Mouse (Mus musculus): Measurements from ENCODE around the gene Tomm40l.
A peak's percentile ranks its signal among the peaks of the same experiment; 100 is the strongest.
"Not testable (repeated sequence)": the region's sequence is repeated elsewhere in the genome, so short reads cannot be mapped to it uniquely, and the experiment has no call there.

The Tomm40l gene

GRCm38 (mm10) chr1:171250680-171251593 lies 28.6 kb upstream of the Tomm40l start, which contains the start of gene Ndufs2:
Gene Ndufs2, minus strand, starts transcription at chr1:171251388.
- no peak for DNase-seq (ENCODE audit: low read depth, low spot score)

GRCm38 (mm10) chr1:171249913-171250600 lies 27.7 kb upstream of the Tomm40l start, which contains the start of gene Adamts4:
Gene Adamts4, plus strand, starts transcription at chr1:171250421.
- no peak for DNase-seq (ENCODE audit: low read depth, low spot score)

DNA sequence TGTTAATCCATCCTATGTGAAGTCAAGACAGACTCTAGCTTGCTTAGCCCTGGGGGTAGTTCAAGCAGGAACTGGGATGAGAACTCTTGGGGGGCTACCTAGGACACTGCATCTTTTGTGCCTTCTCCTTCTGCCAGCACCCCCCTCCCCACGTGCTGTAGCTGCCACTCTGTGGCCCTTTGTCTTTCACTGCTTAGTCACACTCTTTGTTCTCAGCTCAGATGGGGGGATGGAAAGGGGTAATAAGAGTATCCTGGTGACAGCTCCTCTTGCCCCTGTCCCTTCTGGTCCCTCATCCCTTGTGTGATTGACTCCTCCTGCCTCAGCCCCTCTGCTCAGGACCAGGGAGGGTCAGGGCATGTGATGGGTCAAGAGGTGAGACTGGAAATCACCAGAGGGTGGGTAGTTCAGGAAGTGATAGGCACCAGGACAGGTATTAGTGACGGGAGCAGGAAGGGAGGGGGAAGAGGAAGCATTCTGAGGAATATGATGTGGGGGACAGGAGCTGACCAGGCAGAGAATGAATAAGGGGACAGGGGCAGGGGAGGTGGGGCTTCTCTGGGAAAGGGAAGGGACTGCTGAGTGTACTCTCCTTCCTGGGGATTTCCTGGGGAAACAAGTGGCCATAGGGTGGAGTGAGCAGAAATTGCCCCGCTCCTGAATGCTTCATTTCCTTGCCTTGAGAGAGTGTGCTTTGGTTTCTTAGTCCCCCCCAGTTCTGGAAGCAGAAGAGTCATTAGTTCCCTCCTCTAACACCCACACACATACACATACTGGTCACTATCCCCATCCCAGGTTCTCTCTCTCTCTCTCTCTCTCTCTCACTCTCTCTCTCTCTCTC lies 26.3 kb upstream of the Tomm40l start:
- no peak for DNase-seq (ENCODE audit: low read depth, low spot score)

DNA sequence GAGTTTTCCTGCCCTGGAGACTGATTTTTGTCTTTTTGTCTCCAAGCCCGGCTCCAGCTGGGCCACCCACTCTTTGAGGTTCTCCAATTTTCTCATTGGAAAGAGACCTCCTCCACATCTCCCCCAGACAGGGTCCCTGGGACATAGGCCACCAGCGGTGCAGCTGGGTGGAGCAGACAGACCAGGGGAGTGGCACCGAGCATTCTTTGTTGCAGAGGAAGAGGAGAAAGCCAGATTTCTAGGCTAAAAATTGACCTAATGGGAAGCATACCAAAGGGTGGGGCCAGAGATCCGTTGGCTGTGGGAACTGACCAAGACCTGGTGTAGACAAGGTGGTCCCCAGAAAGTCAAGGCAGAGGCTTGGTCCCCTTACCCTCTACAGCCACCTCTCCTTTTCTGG lies 25.6 kb upstream of the Tomm40l start:
- no peak for DNase-seq (ENCODE audit: low read depth, low spot score)

- DNase-seq (ENCODE audit: low read depth, low spot score): no peak
Measured at GRCm38 (mm10) chr1:171247453-171247841, 25.1 kb upstream of the Tomm40l start.

- DNase-seq (ENCODE audit: low read depth, low spot score): peak; percentile 96
Measured at GRCm38 (mm10) chr1:171246709-171247452, 24.6 kb upstream of the Tomm40l start.

- no peak for DNase-seq (ENCODE audit: low read depth, low spot score)
Measured at GRCm38 (mm10) chr1:171245353-171245752, 23.0 kb upstream of the Tomm40l start.

- not testable (repeated sequence) for DNase-seq (ENCODE audit: low read depth, low spot score)
Measured at GRCm38 (mm10) chr1:171241952-171242351, 19.6 kb upstream of the Tomm40l start.

- no peak for DNase-seq (ENCODE audit: low read depth, low spot score)
Measured at GRCm38 (mm10) chr1:171240911-171241310, 18.6 kb upstream of the Tomm40l start.

DNA sequence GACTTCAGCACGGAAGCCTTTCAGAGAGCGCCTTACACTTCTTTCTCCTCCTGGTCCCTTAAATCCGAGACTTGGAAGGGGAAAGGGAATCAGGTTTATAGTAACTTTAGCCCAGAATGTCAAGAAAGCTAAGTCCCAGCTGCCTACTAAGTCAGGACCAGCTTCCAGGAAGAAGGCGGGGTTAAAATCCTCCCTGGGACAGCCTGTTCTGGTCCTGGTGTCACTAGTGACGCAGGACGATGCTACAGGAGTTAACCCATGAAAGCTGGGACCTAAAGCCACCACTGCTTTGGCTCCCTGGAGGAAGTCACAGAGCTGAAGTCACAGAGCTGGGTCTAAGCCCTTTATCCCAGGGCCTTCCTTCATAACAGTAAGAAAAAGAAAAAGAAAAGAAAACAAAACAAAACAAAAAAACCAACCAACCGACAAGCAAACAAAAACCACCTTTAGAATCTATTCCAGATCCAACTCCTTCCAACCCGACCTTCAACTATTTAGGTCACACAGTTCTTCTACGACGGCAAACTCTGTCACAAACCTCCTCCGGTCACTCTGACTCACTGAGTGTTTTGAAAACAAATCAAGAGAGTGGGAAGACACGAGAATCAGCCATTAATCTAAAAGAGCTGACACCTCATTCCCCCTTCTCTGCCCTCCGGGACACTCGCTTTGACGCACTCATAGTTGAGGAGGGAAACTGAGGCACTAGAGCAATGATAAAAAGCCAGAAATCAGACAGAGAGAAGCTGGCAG lies 17.9 kb upstream of the Tomm40l start:
- DNase-seq (ENCODE audit: low read depth, low spot score): no peak

DNA sequence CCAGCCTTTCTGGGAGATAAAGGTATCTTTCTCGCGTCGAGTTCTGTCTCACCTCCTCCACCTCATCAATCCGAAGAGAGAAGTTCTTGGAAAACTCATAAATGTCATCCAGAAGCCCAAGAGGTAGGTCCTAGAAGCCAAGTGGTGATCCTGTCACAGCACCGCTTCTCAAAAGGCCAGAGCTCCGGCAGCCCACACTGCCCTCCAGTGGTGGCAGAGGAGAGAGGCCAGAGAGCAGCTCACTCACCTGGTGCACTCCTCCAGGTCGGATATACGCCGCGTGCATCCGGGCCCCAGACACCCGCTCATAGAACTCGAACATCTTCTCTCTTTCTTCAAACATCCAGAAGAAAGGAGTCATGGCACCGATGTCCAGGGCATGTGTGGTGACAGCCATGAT lies 16.1 kb upstream of the Tomm40l start:
- peak; percentile 42 for DNase-seq (ENCODE audit: low read depth, low spot score)

- DNase-seq (ENCODE audit: low read depth, low spot score): no peak
Measured at GRCm38 (mm10) chr1:171237438-171237837, 15.1 kb upstream of the Tomm40l start.

GRCm38 (mm10) chr1:171235791-171236190 lies 13.5 kb upstream of the Tomm40l start:
- DNase-seq (ENCODE audit: low read depth, low spot score): no peak

- no peak for DNase-seq (ENCODE audit: low read depth, low spot score)
Measured at GRCm38 (mm10) chr1:171234538-171234937, 12.2 kb upstream of the Tomm40l start.

GRCm38 (mm10) chr1:171234126-171234525 lies 11.8 kb upstream of the Tomm40l start, which contains the start of gene Fcer1g:
Gene Fcer1g, minus strand, starts transcription at chr1:171234365.
- DNase-seq (ENCODE audit: low read depth, low spot score): no peak

DNA sequence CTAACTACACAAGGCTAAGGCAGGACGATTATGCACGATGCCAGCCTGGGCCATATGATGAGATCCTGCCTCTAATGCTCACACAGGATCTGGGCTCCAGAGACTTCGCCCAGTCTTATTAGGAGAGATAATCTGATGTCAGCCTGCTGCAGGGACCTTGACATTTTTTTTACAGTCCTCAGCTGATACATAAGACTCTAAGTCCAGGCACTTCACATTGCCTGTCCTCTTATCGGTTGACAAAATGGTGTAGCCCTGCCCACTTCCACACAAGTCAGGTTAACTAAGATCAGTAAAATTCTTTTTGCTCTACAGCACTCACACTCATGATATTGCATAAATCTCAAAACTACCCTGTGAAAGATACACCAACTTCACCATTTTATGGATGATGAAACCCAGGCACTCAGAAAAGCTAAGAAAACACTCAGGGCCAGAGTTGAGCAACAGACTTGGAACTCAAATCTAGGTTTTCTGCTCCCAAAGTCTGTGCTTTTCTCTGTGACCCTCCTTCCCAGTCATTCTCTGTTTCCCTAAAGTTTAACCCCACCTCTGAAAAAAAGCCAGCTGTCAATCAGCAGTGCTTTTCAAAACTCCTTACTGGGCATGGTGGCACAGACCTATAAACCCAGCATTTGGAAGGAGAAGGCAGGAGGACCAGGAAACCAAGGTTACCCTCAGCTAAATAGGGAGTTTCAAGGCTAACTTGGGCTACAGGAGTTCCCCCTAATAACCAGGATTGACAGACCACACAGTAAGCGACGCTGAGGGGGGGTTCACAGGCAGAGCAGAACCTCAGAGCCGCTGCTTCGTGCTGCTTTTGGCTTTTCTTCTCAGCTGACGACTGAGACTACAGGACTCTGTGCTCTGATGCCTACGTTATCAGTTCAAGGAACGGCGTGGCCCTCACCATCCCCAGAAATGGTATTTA lies 10.8 kb upstream of the Tomm40l start:
- no peak for DNase-seq (ENCODE audit: low read depth, low spot score)

DNA sequence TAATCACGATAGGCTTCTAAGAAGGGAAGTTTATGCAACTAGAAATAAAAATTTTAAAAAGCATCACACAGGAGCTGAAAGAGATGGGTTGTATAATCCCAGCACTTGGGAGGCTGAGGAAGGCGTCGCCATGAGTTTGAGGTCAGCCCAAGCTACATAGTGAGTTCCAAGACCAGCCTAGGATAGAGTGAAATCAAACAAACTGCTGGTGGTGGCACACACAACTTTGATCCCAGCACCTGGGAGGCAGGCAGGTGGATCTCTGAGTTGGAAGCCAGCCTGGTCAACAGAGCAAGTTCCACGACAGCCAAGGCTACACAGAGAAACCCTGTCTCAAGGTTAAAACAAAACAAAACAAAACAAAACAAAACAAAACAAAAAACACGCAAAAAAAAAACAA lies 10.0 kb upstream of the Tomm40l start:
- no peak for DNase-seq (ENCODE audit: low read depth, low spot score)

DNA sequence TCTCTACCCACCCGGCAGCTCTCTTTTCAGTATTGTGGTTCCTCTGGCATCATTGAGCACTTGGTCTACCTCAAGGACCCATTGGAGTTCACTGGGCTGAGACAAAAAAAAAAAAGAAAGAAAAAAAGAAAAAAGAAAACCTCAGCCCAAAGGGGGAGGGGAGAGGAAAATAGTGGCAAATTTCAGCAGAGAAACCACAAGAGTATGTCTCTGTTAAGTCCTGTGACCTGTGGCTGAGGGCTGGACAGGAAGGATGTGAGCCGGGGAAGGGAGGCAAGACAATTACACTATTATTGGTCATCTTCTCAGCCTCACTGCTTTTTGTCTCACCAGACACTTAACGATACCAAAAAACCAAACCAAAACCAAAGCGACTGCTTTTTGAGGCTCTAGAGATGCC lies 9.5 kb upstream of the Tomm40l start:
- DNase-seq (ENCODE audit: low read depth, low spot score): no peak

DNA sequence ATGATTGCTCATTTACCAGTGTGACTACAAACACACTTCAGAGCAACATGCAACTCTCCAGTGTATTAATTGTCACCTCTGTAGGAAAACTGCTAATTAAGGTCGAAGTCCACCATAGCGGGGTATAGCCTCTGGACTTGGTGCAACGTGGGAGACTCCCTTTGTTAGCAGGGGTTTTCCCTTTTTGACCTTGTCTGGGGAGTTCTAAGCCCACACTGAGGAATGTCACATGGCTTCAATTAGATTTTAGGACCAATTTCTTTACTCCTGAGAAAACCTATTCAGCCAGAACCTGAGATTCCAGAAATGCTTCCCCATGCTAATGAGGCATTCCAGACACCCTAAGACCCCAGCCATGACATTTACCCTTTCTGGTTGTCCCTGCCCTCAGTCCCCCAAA lies 7.9 kb upstream of the Tomm40l start:
- DNase-seq (ENCODE audit: low read depth, low spot score): no peak
